Mouse (Mus musculus) heart, adult 11 months (tissue): ENCODE results near the gene Rint1.
"Not testable (repeated sequence)": the region's sequence is repeated elsewhere in the genome, so short reads cannot be mapped to it uniquely, and the experiment has no call there.

Experiments
- DNase-seq: peaks from one replicate; pipeline ENCODE4 v3.0.0; 2022

Gene Rint1

DNA sequence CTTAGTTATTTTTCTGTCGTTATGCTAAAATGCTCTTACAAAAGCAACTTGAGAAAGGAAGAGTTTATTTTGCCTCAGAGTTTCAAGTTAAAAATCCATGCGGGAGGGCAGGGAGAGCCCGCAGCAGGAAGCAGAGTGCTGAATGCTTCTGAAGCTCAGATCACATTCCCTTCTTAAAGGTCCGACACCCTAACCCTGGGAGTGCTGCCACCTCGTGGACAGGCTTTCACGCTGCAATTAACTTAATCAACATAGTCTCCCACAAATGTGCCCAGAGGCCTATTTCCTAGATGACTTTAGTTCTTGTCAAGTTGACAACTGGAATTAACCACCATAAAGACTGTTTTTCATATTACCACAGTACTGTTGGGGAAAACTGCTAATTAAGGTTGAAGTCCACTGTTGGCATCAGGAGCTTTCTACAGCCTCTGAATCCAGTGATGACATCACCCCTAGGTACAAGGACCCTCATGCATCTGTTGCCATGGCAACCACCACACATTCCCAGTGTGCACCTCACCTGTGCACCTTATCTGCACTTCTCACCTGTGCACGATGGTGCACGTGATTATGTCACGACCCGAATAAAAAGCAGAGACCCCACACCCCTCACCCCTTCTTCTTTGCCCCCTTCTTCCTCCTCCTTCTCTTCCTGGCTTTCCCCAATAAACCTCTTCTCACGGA, 39.0 kb downstream of the Rint1 start:
- DNase-seq: no peak

DNA sequence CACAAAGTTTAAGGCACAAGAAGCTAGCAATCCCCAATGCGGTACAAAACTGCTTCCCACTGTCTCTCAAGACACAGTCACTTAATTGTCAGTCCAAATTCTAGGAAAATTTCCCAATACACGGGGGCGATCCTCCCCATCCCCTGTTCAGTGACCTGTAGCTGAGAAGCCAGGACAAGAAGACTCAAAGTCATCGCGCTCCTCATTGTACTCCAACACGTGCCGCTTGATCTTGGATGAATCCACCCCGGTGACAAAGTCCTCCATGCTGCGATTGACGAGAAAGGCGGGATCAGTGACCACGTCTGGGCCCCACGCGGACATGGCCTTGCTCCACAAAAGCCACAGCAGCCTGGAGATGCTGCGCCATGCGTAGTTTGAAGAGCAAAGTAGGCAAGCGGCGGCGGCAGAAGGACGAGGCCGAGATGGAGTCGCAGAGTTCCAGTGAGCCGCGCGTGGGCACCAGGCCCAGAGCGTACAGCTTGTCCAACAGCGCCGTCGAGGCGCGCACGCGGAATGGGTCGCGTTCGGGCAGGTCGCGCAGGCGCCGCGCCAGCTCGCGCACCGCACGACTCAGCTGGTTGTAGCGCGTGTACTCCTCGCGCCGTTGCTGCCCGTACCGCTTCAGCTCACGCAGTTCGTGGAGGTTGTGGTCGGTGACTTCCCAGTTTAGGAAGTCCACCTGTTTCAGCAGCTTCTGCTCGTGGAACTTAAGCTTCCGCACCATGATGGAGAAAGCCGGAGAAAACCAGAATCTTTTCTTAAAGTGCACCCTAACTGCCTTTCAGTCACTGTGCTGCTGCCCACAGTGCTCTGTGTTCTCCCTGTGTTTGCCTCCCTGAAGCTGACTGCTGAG, 43.6 kb downstream of the Rint1 start:
- peak; percentile 89 for DNase-seq

- not testable (repeated sequence) for DNase-seq
These were observed 48.2 kb downstream of the Rint1 start for GRCm38 (mm10) chr5:23835691-23836090.

- DNase-seq: no peak
These were observed 50.6 kb downstream of the Rint1 start for GRCm38 (mm10) chr5:23838158-23838557.

GRCm38 (mm10) chr5:23843674-23844530, 56.4 kb downstream of the Rint1 start, which contains the start of gene Tomm7:
Tomm7 (minus strand) TSS chr5:23844161.
- peak; percentile 100 for DNase-seq

DNA sequence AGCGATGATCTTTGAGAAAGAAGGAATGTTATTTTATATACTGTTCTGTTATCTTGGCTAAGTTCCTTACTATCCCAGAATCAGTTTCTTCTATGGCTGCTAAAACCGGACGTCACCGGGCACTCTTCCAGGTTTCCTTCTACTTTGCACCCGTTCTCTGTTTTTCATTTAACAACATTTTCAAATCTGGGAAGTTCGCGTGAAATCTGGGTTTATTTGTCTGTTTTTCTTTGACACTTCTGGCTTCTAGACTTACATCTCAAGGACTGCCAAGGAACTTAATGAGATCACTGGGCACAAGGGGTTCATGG, 57.0 kb downstream of the Rint1 start:
- peak; percentile 92 for DNase-seq

- no peak for DNase-seq
These were observed 57.6 kb downstream of the Rint1 start for GRCm38 (mm10) chr5:23845141-23845540.

- DNase-seq: peak; percentile 99
These were observed 63.0 kb downstream of the Rint1 start for GRCm38 (mm10) chr5:23850345-23851159.

DNA sequence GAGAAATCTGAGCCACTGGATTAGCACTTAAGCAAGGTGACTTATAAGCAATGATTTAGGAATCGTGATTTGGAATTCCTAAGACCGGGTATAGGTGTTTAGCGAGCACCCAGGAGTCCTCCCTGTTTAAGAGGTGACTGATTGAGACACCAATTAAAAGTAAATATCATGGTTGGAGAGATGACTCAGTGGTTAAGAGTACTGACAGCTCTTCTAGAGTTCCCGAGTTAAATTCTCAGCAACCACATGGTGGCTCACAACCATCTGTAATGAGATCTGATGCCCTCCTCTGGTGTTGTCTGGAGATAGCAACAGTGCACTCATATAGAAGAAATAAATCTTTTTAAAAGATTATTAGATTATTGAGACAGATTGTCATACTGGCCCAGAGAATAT, 63.6 kb downstream of the Rint1 start:
- DNase-seq: not testable (repeated sequence)

DNA sequence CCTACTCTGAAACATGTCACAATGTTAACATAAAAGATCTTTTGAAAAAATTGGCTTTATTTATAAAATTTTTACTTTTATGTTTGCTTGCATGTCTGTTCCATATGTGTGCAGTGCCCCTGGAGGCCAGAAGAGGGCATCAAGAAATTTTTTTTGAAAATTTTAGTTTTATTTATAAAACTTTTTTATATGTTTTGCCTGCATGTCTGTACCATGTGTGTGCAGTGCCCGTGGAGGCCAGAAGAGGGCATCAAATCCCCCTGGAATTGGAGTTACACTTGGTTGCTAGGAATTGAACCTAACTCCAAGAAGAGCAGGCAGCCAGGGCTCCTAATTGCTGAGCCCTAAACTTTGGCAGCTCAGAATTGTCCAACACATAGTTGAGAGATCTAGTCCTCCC, 65.4 kb downstream of the Rint1 start:
- peak; percentile 72 for DNase-seq

- peak; percentile 53 for DNase-seq
These were observed 68.0 kb downstream of the Rint1 start for GRCm38 (mm10) chr5:23855484-23855883.

GRCm38 (mm10) chr5:23856164-23856563, 68.7 kb downstream of the Rint1 start:
- peak; percentile 79 for DNase-seq

- DNase-seq: peak; percentile 45
These were observed 69.7 kb downstream of the Rint1 start for GRCm38 (mm10) chr5:23857189-23857588.

- peak; percentile 66 for DNase-seq
These were observed 70.5 kb downstream of the Rint1 start for GRCm38 (mm10) chr5:23858001-23858400.

GRCm38 (mm10) chr5:23858643-23859042, 71.1 kb downstream of the Rint1 start:
- DNase-seq: peak; percentile 64

DNA sequence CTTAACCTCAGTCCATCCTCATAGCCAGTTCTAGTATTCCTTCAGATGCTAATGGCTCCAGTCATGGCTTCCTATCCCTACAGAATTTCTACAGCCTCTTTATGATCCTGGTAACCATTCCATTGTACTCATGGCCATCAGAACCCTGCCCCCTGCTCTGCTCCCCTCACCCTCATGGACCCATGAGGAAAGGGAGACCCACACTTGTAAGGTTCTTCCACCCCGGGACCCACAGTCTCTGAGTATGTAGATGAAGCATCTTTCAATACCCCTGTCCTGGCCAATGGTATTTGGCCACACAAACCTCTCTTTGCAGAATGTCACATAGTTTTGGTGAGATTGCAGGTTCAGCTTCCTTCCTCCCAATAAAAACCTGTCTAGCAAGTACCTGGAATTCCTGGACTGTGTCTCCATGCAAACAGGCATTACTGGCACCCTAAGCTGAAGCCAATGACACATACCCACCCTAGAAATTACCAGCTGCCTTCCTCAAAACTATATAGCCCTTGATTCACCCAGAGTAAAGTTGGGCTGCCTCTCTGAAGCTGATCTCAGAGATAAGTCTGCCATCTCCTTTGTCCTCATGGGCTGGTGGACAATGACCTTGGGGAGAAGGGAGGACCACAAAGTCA, 71.7 kb downstream of the Rint1 start:
- DNase-seq: peak; percentile 55

DNA sequence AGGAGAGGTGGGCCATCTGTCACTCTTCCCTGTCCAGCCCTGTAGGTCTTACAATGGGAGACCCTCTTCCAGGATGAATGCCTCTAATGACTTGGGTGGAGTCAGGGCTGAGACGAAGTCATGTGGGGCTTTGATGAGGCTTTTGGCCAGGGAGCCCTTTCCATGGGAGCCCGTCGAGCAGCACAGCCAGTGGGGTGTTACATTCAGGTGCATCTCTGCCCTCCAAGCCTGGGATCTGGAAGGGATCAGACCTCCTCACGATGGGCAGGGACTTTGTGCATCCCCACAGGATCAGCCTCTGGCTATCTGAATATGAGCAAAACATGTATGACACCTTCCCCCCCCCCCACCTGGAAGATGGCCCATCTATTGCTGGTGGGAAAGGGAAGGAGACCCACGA, 72.4 kb downstream of the Rint1 start:
- peak; percentile 76 for DNase-seq

DNA sequence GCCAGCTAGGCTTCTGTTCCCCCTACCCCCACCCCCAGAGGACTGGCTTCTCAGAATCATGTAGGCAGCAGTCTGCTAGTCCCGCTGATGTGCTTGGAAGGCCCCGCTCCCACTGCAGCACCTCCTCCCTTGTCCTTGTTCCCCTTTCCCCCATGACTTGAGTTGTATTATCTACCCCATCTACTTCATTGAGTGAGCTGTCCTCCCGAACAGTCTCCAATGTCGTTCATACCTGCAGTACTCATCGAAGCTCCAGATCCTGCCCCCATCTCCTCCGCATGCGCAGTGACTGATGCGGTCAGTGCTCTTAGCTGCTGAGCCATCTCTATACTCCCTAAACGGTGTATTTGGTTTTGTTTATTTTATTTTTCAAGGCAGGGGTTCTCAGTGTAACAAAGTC, 74.2 kb downstream of the Rint1 start:
- DNase-seq: peak; percentile 79

DNA sequence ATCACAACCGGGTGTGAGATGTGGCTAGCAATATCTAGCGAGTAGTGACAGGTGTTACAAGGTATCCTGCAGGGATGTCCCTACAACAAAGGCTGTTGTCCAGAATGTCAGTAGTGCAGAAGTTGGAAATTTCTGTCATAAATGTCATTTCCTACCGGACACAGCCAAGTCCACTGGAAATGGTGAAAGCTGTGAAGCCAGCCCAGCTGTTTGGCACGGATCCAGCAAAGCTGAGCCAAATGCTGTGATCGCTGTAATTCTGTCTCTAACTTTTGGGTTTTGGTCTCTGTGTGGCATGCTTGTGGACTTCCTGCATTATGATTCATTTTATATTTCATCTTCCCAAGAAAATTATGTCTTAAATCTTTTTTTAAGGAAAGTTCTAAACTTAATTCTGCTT, 74.8 kb downstream of the Rint1 start:
- peak; percentile 96 for DNase-seq

DNA sequence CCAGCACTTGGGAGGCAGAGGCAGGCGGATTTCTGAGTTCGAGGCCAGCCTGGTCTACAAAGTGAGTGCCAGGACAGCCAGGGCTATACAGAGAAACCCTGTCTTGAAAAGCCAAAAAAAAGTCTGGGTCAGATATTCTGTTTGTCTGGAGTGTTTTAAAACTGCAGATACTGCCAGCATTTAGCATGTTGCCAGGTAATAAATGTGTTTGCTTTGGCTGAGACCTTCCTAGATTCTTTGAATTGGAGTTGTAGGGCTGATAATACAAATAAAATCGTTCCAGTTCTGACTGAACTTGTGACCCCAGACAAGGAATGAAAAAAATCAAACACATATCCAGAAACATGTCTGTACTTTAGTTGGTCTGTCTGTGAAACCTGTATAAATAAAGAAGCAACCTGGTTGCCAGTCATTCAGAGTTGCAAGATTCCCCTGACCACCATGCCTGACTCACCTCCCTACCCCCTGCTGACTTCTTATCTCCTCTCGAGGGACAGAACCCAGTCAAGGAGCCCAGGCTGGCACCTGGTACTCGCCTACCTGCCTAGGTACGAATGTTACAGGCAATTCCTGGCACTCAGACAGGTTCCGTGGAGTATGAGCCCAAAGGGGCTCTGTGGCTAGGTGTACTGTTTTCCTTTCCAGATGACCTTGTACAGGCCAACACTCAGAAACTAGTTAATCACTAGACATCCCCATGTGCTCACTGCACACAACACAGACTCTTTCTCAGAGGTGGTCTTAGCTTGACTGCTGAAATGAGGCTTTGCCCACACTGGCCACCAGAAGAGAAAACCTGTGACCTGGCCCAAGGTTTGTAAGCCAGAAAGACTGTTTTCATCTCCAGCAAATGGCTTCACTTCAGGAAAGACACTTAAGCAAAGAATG, 75.9 kb downstream of the Rint1 start:
- peak; percentile 87 for DNase-seq
